Mouse (Mus musculus) spleen, adult 2 months (tissue): ENCODE results near the gene Mapk8ip1.

ENCODE experiments used
- CTCF ChIP-seq: fragments of 200-500 bp; IDR thresholded peaks from 2 replicates; pipeline ENCODE4 v1.5.1; 2011; ENCODE audit warnings: mild to moderate bottlenecking, inconsistent platforms; ENCODE audit not compliant: insufficient read depth, insufficient read length, insufficient replicate concordance; ENCODE audit errors: extremely low read depth
- POLR2A ChIP-seq: fragments of 200-500 bp; IDR thresholded peaks from 2 replicates; pipeline ENCODE4 v1.6.1; 2011; ENCODE audit warnings: low read depth, low read length, inconsistent platforms

GRCm38 (mm10) chr2:92408309-92409045 is 7.4 kb upstream of the Mapk8ip1 start:
- TF ChIP-seq CTCF (no peak), POLR2A (no peak)
